In the genomic region with DNA sequence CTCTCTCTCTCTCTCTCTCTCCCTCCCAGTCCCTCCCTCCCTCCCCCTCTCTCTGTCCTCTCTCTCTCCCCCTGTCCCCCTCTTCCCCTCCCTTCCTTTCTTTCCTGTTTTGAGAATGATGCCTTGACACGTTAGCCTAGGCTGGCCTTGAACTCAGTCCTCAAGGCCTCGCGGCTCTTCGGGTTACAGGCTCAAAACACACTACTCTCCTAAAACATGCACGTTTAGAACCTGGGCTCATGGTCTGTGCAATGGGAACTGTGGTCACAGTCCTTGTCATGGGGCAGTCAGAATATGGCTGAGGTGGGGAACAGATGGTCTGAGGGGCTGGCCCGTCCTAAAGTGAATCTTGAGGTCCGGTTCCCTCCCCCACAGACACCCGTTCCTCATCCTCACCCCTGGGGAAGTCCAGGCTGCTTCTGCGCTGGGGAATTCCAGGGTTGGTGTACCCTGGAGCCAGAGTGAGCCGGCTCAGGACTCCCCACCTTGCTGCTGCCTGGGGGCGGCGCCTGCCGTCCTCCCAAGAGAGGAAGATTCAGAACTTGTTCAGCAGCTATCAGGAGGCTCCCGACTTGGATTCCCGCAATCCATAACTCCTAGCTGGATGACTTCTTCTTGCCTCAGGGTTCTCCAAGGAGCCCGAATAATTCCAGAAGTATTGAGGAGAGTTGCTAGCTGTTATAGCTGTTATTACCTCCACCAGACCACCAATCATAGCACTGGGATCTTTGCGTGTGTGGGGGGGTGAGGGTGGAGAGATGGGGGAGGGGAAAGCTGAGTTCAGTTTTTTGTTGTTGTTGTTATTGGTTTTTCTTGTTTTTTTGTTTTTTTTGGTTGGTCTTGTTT, we compare ENCODE assay signal across 7 mouse cellular contexts. TPM values are rescaled to one million over a fixed set of nuclear protein-coding genes. Genes with fewer than 3 reads are reported as not detected.
DNase-seq lines count a peak whose midpoint lies in the region; ATAC-seq lines count a peak whose summit lies in the region.

No protein-coding gene starts in this region.

- no peak overlapping the region for H3K27ac ChIP-seq in embryonic facial prominence, embryonic 11.5 days (replicated peaks; ENCODE audit: low read depth, low read length)
- H3K27ac ChIP-seq in intestine, embryonic 14.5 days (ENCODE audit: low read depth), result no peak overlapping the region
- no peak overlapping the region for H3K27ac ChIP-seq in neural tube, embryonic 13.5 days (replicated peaks)

- H3K4me2 ChIP-seq in embryonic facial prominence, embryonic 11.5 days (ENCODE audit: low read depth, low read length), result no peak overlapping the region; the same call in 1 of the 2 replicates
- peak overlapping the region; percentile 64 for H3K4me2 ChIP-seq in intestine, embryonic 14.5 days (ENCODE audit: low read length)
- H3K4me2 ChIP-seq in neural tube, embryonic 13.5 days, result peak overlapping the region; percentile 47; the same call in 1 of the 2 replicates

- H3K9ac ChIP-seq in embryonic facial prominence, embryonic 11.5 days (replicated peaks; ENCODE audit: low read length), result no peak overlapping the region
- no peak overlapping the region for H3K9ac ChIP-seq in intestine, embryonic 14.5 days (ENCODE audit: low read length)
- H3K9ac ChIP-seq in neural tube, embryonic 13.5 days, result no peak overlapping the region

- H3K4me3 ChIP-seq in embryonic facial prominence, embryonic 11.5 days (ENCODE audit: low read depth, low read length), result peak overlapping the region; percentile 23; the same call in 1 of the 2 replicates
- peak overlapping the region; percentile 38 for H3K4me3 ChIP-seq in intestine, embryonic 14.5 days (ENCODE audit: low read depth, low read length)
- peak overlapping the region; percentile 25 for H3K4me3 ChIP-seq in neural tube, embryonic 13.5 days

- peaks cover 30% of the 10 kb centered on the region for H3K27me3 ChIP-seq in embryonic facial prominence, embryonic 11.5 days (ENCODE audit: control insufficient read depth, insufficient read depth, low read length)
- peaks cover 41% of the 10 kb centered on the region for H3K27me3 ChIP-seq in intestine, embryonic 14.5 days (replicated peaks; ENCODE audit: control insufficient read depth, insufficient read depth, low read length)
- peaks cover 79% of the 10 kb centered on the region for H3K27me3 ChIP-seq in neural tube, embryonic 13.5 days

- no peaks in the 10 kb centered on the region for H3K9me3 ChIP-seq in embryonic facial prominence, embryonic 11.5 days (replicated peaks; ENCODE audit: control insufficient read depth, low read length)
- no peaks in the 10 kb centered on the region for H3K9me3 ChIP-seq in intestine, embryonic 14.5 days (ENCODE audit: control insufficient read depth, low read length)
- H3K9me3 ChIP-seq in neural tube, embryonic 13.5 days, result no peaks in the 10 kb centered on the region

- 4% methylated on average over 17 of the region's 17 CpGs for WGBS in embryonic facial prominence, embryonic 11.5 days
- 5% methylated on average over 17 of the region's 17 CpGs for WGBS in intestine, embryonic 14.5 days
- WGBS in neural tube, embryonic 13.5 days, result 6% methylated on average over 17 of the region's 17 CpGs

- H3K36me3 ChIP-seq in embryonic facial prominence, embryonic 11.5 days (replicated peaks; ENCODE audit: control insufficient read depth, insufficient read depth, low read depth, low read length), result no peaks in the 10 kb centered on the region
- no peaks in the 10 kb centered on the region for H3K36me3 ChIP-seq in intestine, embryonic 14.5 days (ENCODE audit: control insufficient read depth, insufficient read depth, low read length)
- no peaks in the 10 kb centered on the region for H3K36me3 ChIP-seq in neural tube, embryonic 13.5 days

- peak; percentile 37 to 47 for DNase-seq in spleen, adult 18-20 months
- no peak for DNase-seq in spleen, postnatal 4 days (ENCODE audit: low spot score in 2 of 2)
- no peak for DNase-seq in embryonic facial prominence, embryonic 11.5 days (ENCODE audit: low spot score)
- DNase-seq in intestine, embryonic 14.5 days (ENCODE audit: low spot score), result no peak
- no peak for DNase-seq in gastrocnemius, adult 18-20 months (ENCODE audit: low spot score)
- DNase-seq in adrenal gland, adult 8-10 months, result no peak

- H3K4me1 ChIP-seq in embryonic facial prominence, embryonic 11.5 days (ENCODE audit: control insufficient read depth, insufficient read depth, low read length), result no peaks in the 10 kb centered on the region; the same call in none of the 2 replicates
- H3K4me1 ChIP-seq in intestine, embryonic 14.5 days (replicated peaks; ENCODE audit: control insufficient read depth, insufficient read depth, low read length), result peaks cover 11% of the 10 kb centered on the region; the same call in 1 of the 2 replicates
- peaks cover 10% of the 10 kb centered on the region for H3K4me1 ChIP-seq in neural tube, embryonic 13.5 days (replicated peaks)

- ATAC-seq in embryonic facial prominence, embryonic 11.5 days (replicated peaks; ENCODE audit: insufficient number of reproducible peaks, low FRiP score, low TSS enrichment, low read depth), result no peak
- ATAC-seq in intestine, embryonic 14.5 days (replicated peaks; ENCODE audit: low FRiP score, low TSS enrichment, low read depth), result no peak
- ATAC-seq in neural tube, embryonic 13.5 days (ENCODE audit: low read depth), result no peak

RNA-seq across cellular contexts. Expression of gene Icam1, which starts 0.8 kb away (rescaled TPM):
- polyA plus RNA-seq in embryonic facial prominence, embryonic 11.5 days (2014; fragmentation: Nextera tagmentation; extraction: Ambion mirVana), result 4.5 and 5.8 TPM in 2 replicates
- 11.4 and 11.8 TPM in 2 replicates for polyA plus RNA-seq in intestine, embryonic 14.5 days (2014; fragmentation: Nextera tagmentation; extraction: Ambion mirVana)
- polyA plus RNA-seq in neural tube, embryonic 13.5 days (2015; fragmentation: Nextera tagmentation; extraction: Ambion mirVana), result 3.9 and 4.8 TPM in 2 replicates
- 1 to 10 TPM; 1.6 to 3.0 TPM for total RNA-seq in gastrocnemius, adult 18-20 months (2021)
- 10 to 100 TPM; 14.9 to 33.1 (median 22.2) TPM for total RNA-seq in adrenal gland, adult 8-10 months (2022)

RNA-seq across cellular contexts. Expression of gene Icam4, which starts 12.6 kb away (rescaled TPM):
- 5.6 and 6.1 TPM in 2 replicates for polyA plus RNA-seq in embryonic facial prominence, embryonic 11.5 days (2014; fragmentation: Nextera tagmentation; extraction: Ambion mirVana)
- 0.96 TPM in 1 of 2 replicates, not detected in the other for polyA plus RNA-seq in intestine, embryonic 14.5 days (2014; fragmentation: Nextera tagmentation; extraction: Ambion mirVana)
- polyA plus RNA-seq in neural tube, embryonic 13.5 days (2015; fragmentation: Nextera tagmentation; extraction: Ambion mirVana), result 0.33 and 0.56 TPM in 2 replicates
- 1 to 10 TPM; 1.4 to 2.8 TPM for total RNA-seq in gastrocnemius, adult 18-20 months (2021)
- total RNA-seq in adrenal gland, adult 8-10 months (2022), result 1 to 10 TPM; 1.6 to 7.8 (median 5.4) TPM

RNA-seq across cellular contexts. Expression of gene Mrpl4, which starts 14.0 kb away (rescaled TPM):
- polyA plus RNA-seq in embryonic facial prominence, embryonic 11.5 days (2014; fragmentation: Nextera tagmentation; extraction: Ambion mirVana), result 139 and 147 TPM in 2 replicates
- polyA plus RNA-seq in intestine, embryonic 14.5 days (2014; fragmentation: Nextera tagmentation; extraction: Ambion mirVana), result 151 and 155 TPM in 2 replicates
- polyA plus RNA-seq in neural tube, embryonic 13.5 days (2015; fragmentation: Nextera tagmentation; extraction: Ambion mirVana), result 105 and 110 TPM in 2 replicates
- total RNA-seq in gastrocnemius, adult 18-20 months (2021), result 10 to 100 TPM; 57.9 to 58.8 TPM
- total RNA-seq in adrenal gland, adult 8-10 months (2022), result 100 to 1,000 TPM; 124 to 131 (median 129) TPM

RNA-seq across cellular contexts. Expression of gene Icam5, which starts 15.3 kb away (rescaled TPM):
- polyA plus RNA-seq in embryonic facial prominence, embryonic 11.5 days (2014; fragmentation: Nextera tagmentation; extraction: Ambion mirVana), result not detected in 2 replicates
- polyA plus RNA-seq in intestine, embryonic 14.5 days (2014; fragmentation: Nextera tagmentation; extraction: Ambion mirVana), result 0.12 TPM in 2 replicates
- 0.45 and 0.68 TPM in 2 replicates for polyA plus RNA-seq in neural tube, embryonic 13.5 days (2015; fragmentation: Nextera tagmentation; extraction: Ambion mirVana)
- total RNA-seq in gastrocnemius, adult 18-20 months (2021), result not detected
- total RNA-seq in adrenal gland, adult 8-10 months (2022), result under 1 TPM; 0.23 to 0.94 (median 0.50) TPM

RNA-seq across cellular contexts. Expression of gene S1pr2, which starts 40.0 kb away (rescaled TPM):
- 37.5 and 43.6 TPM in 2 replicates for polyA plus RNA-seq in embryonic facial prominence, embryonic 11.5 days (2014; fragmentation: Nextera tagmentation; extraction: Ambion mirVana)
- polyA plus RNA-seq in intestine, embryonic 14.5 days (2014; fragmentation: Nextera tagmentation; extraction: Ambion mirVana), result 31.9 and 35.5 TPM in 2 replicates
- 9.9 and 10.1 TPM in 2 replicates for polyA plus RNA-seq in neural tube, embryonic 13.5 days (2015; fragmentation: Nextera tagmentation; extraction: Ambion mirVana)
- 1 to 10 TPM in 1 of 2 experiments, under 1 TPM in 1; 0.68 to 1.9 TPM for total RNA-seq in gastrocnemius, adult 18-20 months (2021)
- total RNA-seq in adrenal gland, adult 8-10 months (2022), result 10 to 100 TPM; 18.8 to 36.9 (median 26.6) TPM

Comparison
In these comparisons a context has a peak if more than half of its experiments do, and no peak if none do; other contexts are left out.
1. DNase-seq: peak in spleen, adult 18-20 months (2 of 2); none in spleen, postnatal 4 days (0 of 2), embryonic facial prominence, embryonic 11.5 days (single experiment), intestine, embryonic 14.5 days (single experiment), gastrocnemius, adult 18-20 months (single experiment) and adrenal gland, adult 8-10 months (single experiment).
2. Peak in every context shown above with its lines, with median percentiles within 50 percentile points of each other: H3K4me3 ChIP-seq.